Mouse (Mus musculus) MEL (cell line): ENCODE measurements around the gene Fastkd5.

Source experiments
- BHLHE40 ChIP-seq: IDR thresholded peaks from 2 replicates; pipeline ENCODE4 v1.6.1; 2012; ENCODE audit warnings: low read depth, mild to moderate bottlenecking, inconsistent platforms, low read length, improper control_type of control experiment, borderline replicate concordance
- POLR2A ChIP-seq, 2 experiments: IDR thresholded peaks; 2 replicates each; pipeline ENCODE4 v1.6.1; 2011 to 2012; ENCODE audit warnings: low read length in 2 of 2, mild to moderate bottlenecking in 2 of 2, control low read depth in 1 of 2, improper control_type of control experiment in 1 of 2, low read depth in 1 of 2, moderate library complexity in 1 of 2; ENCODE audit not compliant: control insufficient read depth in 1 of 2, insufficient read depth in 1 of 2, poor library complexity in 1 of 2

DNA sequence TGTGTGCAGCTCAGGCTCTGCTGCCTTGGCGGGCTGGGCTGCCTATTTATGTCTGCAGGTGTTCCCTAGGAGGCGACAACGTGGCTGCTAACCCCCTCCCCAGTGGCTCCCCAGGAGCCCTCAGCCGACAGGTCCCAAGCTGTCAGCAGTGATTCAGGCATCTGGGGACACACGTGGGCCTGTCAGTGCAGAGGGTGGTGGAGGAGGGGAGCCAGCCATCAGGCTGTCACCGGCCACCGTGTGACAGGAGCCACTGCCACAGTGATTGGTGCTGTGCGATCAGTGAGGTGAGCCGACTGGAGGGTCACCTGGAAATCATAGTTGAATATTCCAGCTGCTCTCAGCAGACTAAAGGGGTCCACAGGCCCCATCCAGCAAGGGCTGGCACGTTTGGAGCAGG is 47.3 kb downstream of the Fastkd5 start, which contains the start of gene Avp:
- no peak for TF ChIP-seq POLR2A (IDR thresholded peaks at IDR 0.05; ENCODE audit: control insufficient read depth in 1 of 2, insufficient read depth in 1 of 2, low read depth in 1 of 2, low read length in 2 of 2, poor library complexity in 1 of 2)
- TF ChIP-seq BHLHE40 = no peak
